Mouse (Mus musculus): ENCODE measurements around the gene Gab1.

Gene Gab1

GRCm38 (mm10) chr8:80880196-80881106 is at the start of gene Gab1:
Gab1 (minus strand) TSS chr8:80880519.
- peak; percentile 65 to 69 for DNase-seq (ENCODE audit: low spot score in 2 of 2)

GRCm38 (mm10) chr8:80928770-80929169 is 48.5 kb upstream of the Gab1 start:
- no peak for DNase-seq (ENCODE audit: low spot score in 2 of 2)

- no peak for DNase-seq (ENCODE audit: low spot score in 2 of 2)
Measured at GRCm38 (mm10) chr8:80923794-80924316, 43.5 kb upstream of the Gab1 start.

- DNase-seq (ENCODE audit: low spot score in 2 of 2): peak in 1 of 2 experiments; percentile 17
Measured at GRCm38 (mm10) chr8:80922642-80923041, 42.3 kb upstream of the Gab1 start.

- no peak for DNase-seq (ENCODE audit: low spot score in 2 of 2)
Measured at GRCm38 (mm10) chr8:80919130-80919529, 38.8 kb upstream of the Gab1 start.

GRCm38 (mm10) chr8:80918531-80918930 is 38.2 kb upstream of the Gab1 start:
- DNase-seq (ENCODE audit: low spot score in 2 of 2): no peak

- DNase-seq (ENCODE audit: low spot score in 2 of 2): no peak
Measured at GRCm38 (mm10) chr8:80916463-80917235, 36.3 kb upstream of the Gab1 start.

- DNase-seq (ENCODE audit: low spot score in 2 of 2): no peak
Measured at GRCm38 (mm10) chr8:80913016-80913748, 32.9 kb upstream of the Gab1 start.

GRCm38 (mm10) chr8:80911400-80911799 is 31.1 kb upstream of the Gab1 start:
- no peak for DNase-seq (ENCODE audit: low spot score in 2 of 2)

- DNase-seq (ENCODE audit: low spot score in 2 of 2): no peak
Measured at GRCm38 (mm10) chr8:80908262-80908907, 28.1 kb upstream of the Gab1 start.

GRCm38 (mm10) chr8:80902354-80902753 is 22.0 kb upstream of the Gab1 start:
- no peak for DNase-seq (ENCODE audit: low spot score in 2 of 2)

- no peak for DNase-seq (ENCODE audit: low spot score in 2 of 2)
Measured at GRCm38 (mm10) chr8:80899364-80899763, 19.0 kb upstream of the Gab1 start.

- DNase-seq (ENCODE audit: low spot score in 2 of 2): no peak
Measured at GRCm38 (mm10) chr8:80896026-80896425, 15.7 kb upstream of the Gab1 start.

- no peak for DNase-seq (ENCODE audit: low spot score in 2 of 2)
Measured at GRCm38 (mm10) chr8:80895397-80895796, 15.1 kb upstream of the Gab1 start.

GRCm38 (mm10) chr8:80894528-80894927 is 14.2 kb upstream of the Gab1 start:
- DNase-seq (ENCODE audit: low spot score in 2 of 2): no peak

- DNase-seq (ENCODE audit: low spot score in 2 of 2): peak in 1 of 2 experiments; percentile 27
Measured at GRCm38 (mm10) chr8:80879426-80880195, 708 bp downstream of the Gab1 start.

- no peak for DNase-seq (ENCODE audit: low spot score in 2 of 2)
Measured at GRCm38 (mm10) chr8:80878801-80879425, 1.4 kb downstream of the Gab1 start.

GRCm38 (mm10) chr8:80878146-80878545 is 2.2 kb downstream of the Gab1 start:
- no peak for DNase-seq (ENCODE audit: low spot score in 2 of 2)

- DNase-seq (ENCODE audit: low spot score in 2 of 2): no peak
Measured at GRCm38 (mm10) chr8:80875537-80875936, 4.8 kb downstream of the Gab1 start.
